Mouse (Mus musculus) heart, embryonic 13.5 days (tissue): ENCODE measurements at regions not wholly inside any gene's neighbourhood (a gene's known extent, or its start where the extent isn't known, plus 50 kb on each side); places are given as distances from the start of the nearest gene placed in this dataset.

Source experiments
- ATAC-seq: fragments of 200-750 bp; cut with Nextera tagmentation; 2 replicates; pipeline ENCODE4 v1.8.0; 2017; ENCODE audit warnings: moderate TSS enrichment; ENCODE audit not compliant: insufficient number of reproducible peaks, low FRiP score, low TSS enrichment; ENCODE audit errors: extremely low read depth
- H3K27ac ChIP-seq: fragments of 300-500 bp; sonication (generic); replicated peaks from 2 replicates; pipeline ENCODE4 v1.5.1; 2015; ENCODE audit warnings: moderate library complexity, mild to moderate bottlenecking, inconsistent platforms
- H3K27me3 ChIP-seq: fragments of 300-500 bp; sonication (generic); replicated peaks from 2 replicates; pipeline ENCODE4 v1.6.1; 2015; ENCODE audit warnings: mild to moderate bottlenecking, inconsistent platforms
- H3K36me3 ChIP-seq: fragments of 300-500 bp; sonication (generic); 2 replicates; pipeline ENCODE4 v1.6.1; 2015; ENCODE audit warnings: mild to moderate bottlenecking, inconsistent platforms
- H3K4me1 ChIP-seq: fragments of 300-500 bp; sonication (generic); 2 replicates; pipeline ENCODE4 v1.6.1; 2015; ENCODE audit warnings: inconsistent platforms
- H3K4me2 ChIP-seq: fragments of 300-500 bp; sonication (generic); 2 replicates; pipeline ENCODE4 v1.6.1; 2015; ENCODE audit warnings: inconsistent platforms, mild to moderate bottlenecking, moderate library complexity
- H3K4me3 ChIP-seq: fragments of 300-500 bp; sonication (generic); 2 replicates; pipeline ENCODE4 v1.5.1; 2015; ENCODE audit warnings: moderate library complexity, mild to moderate bottlenecking, inconsistent platforms
- H3K9ac ChIP-seq: fragments of 300-500 bp; sonication (generic); 2 replicates; pipeline ENCODE4 v1.6.1; 2015; ENCODE audit warnings: inconsistent platforms, mild to moderate bottlenecking, moderate library complexity
- H3K9me3 ChIP-seq: fragments of 300-500 bp; sonication (generic); 2 replicates; pipeline ENCODE4 v1.6.1; 2016; ENCODE audit warnings: inconsistent platforms
- WGBS: fragments of 180-500 bp; shearing (Covaris S2); methylation state at CpG from one replicate; pipeline ENCODE4 v1.1.7; 2015; ENCODE audit warnings: mixed read lengths; 5-methylcytosine and 5-hydroxymethylcytosine counted together

DNA sequence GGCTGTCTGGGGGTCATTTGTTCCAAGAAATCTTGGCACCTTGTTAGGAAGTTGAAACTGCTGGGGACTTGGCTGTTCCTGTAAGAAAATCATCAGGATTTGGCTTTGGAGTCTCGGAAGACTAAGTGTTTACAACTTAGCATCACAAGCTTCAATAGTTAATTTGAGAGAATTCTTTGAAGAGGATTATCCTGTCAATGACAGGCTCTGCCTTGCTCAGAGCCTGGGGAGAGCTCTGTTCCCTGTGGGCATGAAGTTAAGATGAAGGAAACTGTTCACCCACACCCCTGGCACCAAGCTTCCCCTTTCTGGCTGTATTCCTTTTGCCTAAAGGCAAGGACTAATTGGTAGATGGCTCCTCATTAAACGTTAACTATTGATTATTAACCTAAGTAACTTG is 215.5 kb upstream of the Daam1 start:
- Histone ChIP-seq H3K9ac (no peak overlapping the region), H3K4me1 (peaks cover 7% of the 10 kb centered on the region; the same call in 1 of the 2 replicates), H3K9me3 (no peaks in the 10 kb centered on the region), H3K27ac (no peak overlapping the region), H3K4me3 (no peak overlapping the region), H3K36me3 (no peaks in the 10 kb centered on the region), H3K27me3 (no peaks in the 10 kb centered on the region), H3K4me2 (no peak overlapping the region)
- no peak for ATAC-seq
- WGBS: 72% methylated on average over 2 of the region's 2 CpGs

DNA sequence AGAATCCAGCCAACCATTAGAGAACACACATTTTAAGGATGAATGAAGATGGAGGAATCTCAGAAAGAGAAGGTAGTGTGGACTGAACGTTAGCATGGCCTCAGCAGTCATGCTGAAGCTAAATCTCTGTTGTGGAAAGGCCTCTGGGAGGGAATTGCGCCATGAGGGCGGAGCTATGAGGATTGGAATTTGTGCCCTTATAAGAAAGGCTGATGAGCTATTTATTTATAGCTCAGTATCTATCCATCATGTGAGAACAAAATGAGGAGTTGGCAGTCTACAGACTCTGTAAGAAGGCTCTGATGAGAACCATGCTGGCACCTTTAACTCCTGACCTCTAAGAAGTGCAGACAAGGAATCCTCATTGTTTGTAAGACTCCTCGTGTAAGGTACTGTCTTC is 214.8 kb upstream of the Daam1 start:
- WGBS: 52% methylated on average over 4 of the region's 4 CpGs
- Histone ChIP-seq H3K4me3 (no peak overlapping the region), H3K9me3 (no peaks in the 10 kb centered on the region), H3K4me2 (no peak overlapping the region), H3K4me1 (peaks cover 7% of the 10 kb centered on the region; the same call in 1 of the 2 replicates), H3K27me3 (no peaks in the 10 kb centered on the region), H3K9ac (no peak overlapping the region), H3K36me3 (no peaks in the 10 kb centered on the region), H3K27ac (peak overlapping the region; percentile 28; the same call in 1 of the 2 replicates)
- peak; percentile 25; the same call in 1 of the 2 replicates for ATAC-seq

DNA sequence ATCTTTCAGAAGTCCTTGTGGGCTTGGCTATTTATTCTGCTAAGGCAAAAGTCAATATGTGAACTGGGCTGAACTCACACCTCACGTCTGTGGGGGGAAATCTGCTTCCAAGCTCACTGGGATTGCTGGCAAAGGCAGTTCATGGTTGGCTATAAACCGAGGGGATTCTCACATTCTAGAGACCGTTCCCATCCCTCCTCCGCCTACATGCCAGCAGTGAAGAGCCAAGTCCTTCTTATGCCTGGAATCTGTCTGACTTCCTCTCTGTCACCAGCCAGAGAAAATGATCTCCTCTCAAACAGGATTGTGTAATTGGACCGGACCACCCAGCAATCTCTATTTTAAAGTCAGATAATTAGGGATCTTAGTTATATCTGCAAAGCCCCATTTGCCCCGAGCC is 212.4 kb upstream of the Daam1 start:
- H3K27me3 ChIP-seq: no peaks in the 10 kb centered on the region
- peaks cover 9% of the 10 kb centered on the region for H3K4me1 ChIP-seq
- no peaks in the 10 kb centered on the region for H3K36me3 ChIP-seq
- H3K9ac ChIP-seq: no peak overlapping the region
- no peaks in the 10 kb centered on the region for H3K9me3 ChIP-seq
- no peak overlapping the region for H3K4me2 ChIP-seq
- no peak for ATAC-seq
- WGBS: 57% methylated on average over 6 of the region's 6 CpGs
- H3K27ac ChIP-seq: no peak overlapping the region
- no peak overlapping the region for H3K4me3 ChIP-seq

GRCm38 (mm10) chr12:71618956-71619355 is 211.9 kb upstream of the Daam1 start:
- no peak for ATAC-seq
- H3K27me3 ChIP-seq: no peaks in the 10 kb centered on the region
- no peaks in the 10 kb centered on the region for H3K36me3 ChIP-seq
- no peak overlapping the region for H3K27ac ChIP-seq
- no peak overlapping the region for H3K4me2 ChIP-seq
- H3K9me3 ChIP-seq: no peaks in the 10 kb centered on the region
- no peak overlapping the region for H3K4me3 ChIP-seq
- WGBS: 73% methylated on average over 8 of the region's 8 CpGs
- peaks cover 14% of the 10 kb centered on the region for H3K4me1 ChIP-seq
- H3K9ac ChIP-seq: no peak overlapping the region

GRCm38 (mm10) chr12:71619561-71619960 is 211.3 kb upstream of the Daam1 start:
- no peak overlapping the region for H3K4me3 ChIP-seq
- no peak overlapping the region for H3K9ac ChIP-seq
- H3K4me1 ChIP-seq: peaks cover 20% of the 10 kb centered on the region
- 52% methylated on average over 4 of the region's 4 CpGs for WGBS
- no peaks in the 10 kb centered on the region for H3K9me3 ChIP-seq
- no peaks in the 10 kb centered on the region for H3K27me3 ChIP-seq
- no peak overlapping the region for H3K4me2 ChIP-seq
- no peaks in the 10 kb centered on the region for H3K36me3 ChIP-seq
- ATAC-seq: no peak
- H3K27ac ChIP-seq: no peak overlapping the region

- 61% methylated on average over 4 of the region's 4 CpGs for WGBS
- no peak overlapping the region for H3K9ac ChIP-seq
Measured at GRCm38 (mm10) chr12:71621542-71621941, 209.3 kb upstream of the Daam1 start.

DNA sequence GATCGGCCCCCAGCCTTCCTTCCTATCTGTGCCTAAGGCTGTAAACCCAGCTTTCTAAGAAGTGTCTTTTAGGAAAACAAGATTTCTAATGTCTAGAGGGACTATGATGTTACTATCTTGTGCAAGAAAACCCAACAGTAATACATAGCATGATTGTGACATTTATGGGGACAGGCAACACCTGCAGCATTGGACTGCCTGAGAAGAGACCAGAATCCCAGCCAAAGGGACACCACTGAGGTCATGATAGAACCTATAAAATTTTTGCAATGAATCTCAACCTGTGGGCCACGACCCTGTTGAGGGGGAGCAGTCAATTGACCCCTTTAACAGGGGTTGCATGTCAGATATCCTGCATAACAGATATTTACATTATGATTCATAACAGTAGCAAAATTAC is 208.1 kb upstream of the Daam1 start:
- Histone ChIP-seq H3K4me1 (peaks cover 42% of the 10 kb centered on the region), H3K9ac (no peak overlapping the region), H3K9me3 (no peaks in the 10 kb centered on the region), H3K27ac (no peak overlapping the region), H3K4me2 (no peak overlapping the region), H3K27me3 (no peaks in the 10 kb centered on the region), H3K4me3 (no peak overlapping the region), H3K36me3 (no peaks in the 10 kb centered on the region)
- ATAC-seq: no peak
- WGBS: 82% methylated on average over 2 of the region's 2 CpGs

More at GRCm38 (mm10) chr12:71621542-71621941, 209.3 kb upstream of the Daam1 start:
- no peak overlapping the region for H3K4me3 ChIP-seq
- H3K27me3 ChIP-seq: no peaks in the 10 kb centered on the region
- no peak overlapping the region for H3K4me2 ChIP-seq
- no peak overlapping the region for H3K27ac ChIP-seq
- peaks cover 30% of the 10 kb centered on the region for H3K4me1 ChIP-seq
- H3K9me3 ChIP-seq: no peaks in the 10 kb centered on the region
- ATAC-seq: no peak
- no peaks in the 10 kb centered on the region for H3K36me3 ChIP-seq

GRCm38 (mm10) chr12:71623271-71623670 is 207.6 kb upstream of the Daam1 start:
- Histone ChIP-seq H3K4me2 (no peak overlapping the region), H3K4me1 (peaks cover 45% of the 10 kb centered on the region), H3K27ac (no peak overlapping the region), H3K27me3 (no peaks in the 10 kb centered on the region), H3K9ac (no peak overlapping the region), H3K36me3 (no peaks in the 10 kb centered on the region), H3K4me3 (no peak overlapping the region), H3K9me3 (no peaks in the 10 kb centered on the region)
- 86% methylated on average over 5 of the region's 5 CpGs for WGBS
- no peak for ATAC-seq

DNA sequence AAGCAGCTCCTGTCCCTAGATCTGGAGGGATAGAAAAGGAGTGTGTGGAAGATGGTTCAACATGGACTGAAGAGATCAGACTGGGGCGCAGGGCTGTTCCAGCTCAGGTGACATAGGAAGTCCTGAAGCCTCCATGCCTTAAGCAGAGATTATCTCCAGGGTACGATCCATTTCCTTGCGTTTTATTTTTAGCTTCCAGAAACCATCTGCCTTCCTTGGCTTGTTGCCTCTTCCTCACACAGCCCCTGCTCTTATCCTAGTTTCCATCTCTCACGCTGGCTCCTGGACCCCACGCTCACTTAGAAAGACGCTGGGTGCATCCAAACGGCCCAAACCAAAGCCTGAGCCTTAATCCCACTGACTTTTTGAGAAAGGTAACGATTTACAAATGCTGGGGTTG is 206.8 kb upstream of the Daam1 start:
- H3K9ac ChIP-seq: no peak overlapping the region
- no peak overlapping the region for H3K4me3 ChIP-seq
- ATAC-seq: no peak
- H3K27ac ChIP-seq: no peak overlapping the region
- peaks cover 45% of the 10 kb centered on the region for H3K4me1 ChIP-seq
- H3K27me3 ChIP-seq: no peaks in the 10 kb centered on the region
- no peaks in the 10 kb centered on the region for H3K36me3 ChIP-seq
- no peaks in the 10 kb centered on the region for H3K9me3 ChIP-seq
- WGBS: 43% methylated on average over 8 of the region's 8 CpGs
- H3K4me2 ChIP-seq: no peak overlapping the region

- H3K27ac ChIP-seq: no peak overlapping the region
- WGBS: 37% methylated on average over 6 of the region's 6 CpGs
- peaks cover 45% of the 10 kb centered on the region for H3K4me1 ChIP-seq
- no peak overlapping the region for H3K4me2 ChIP-seq
- H3K9ac ChIP-seq: no peak overlapping the region
- no peaks in the 10 kb centered on the region for H3K36me3 ChIP-seq
- H3K4me3 ChIP-seq: no peak overlapping the region
- H3K27me3 ChIP-seq: no peaks in the 10 kb centered on the region
- no peaks in the 10 kb centered on the region for H3K9me3 ChIP-seq
- no peak for ATAC-seq
Measured at GRCm38 (mm10) chr12:71624676-71625075, 206.2 kb upstream of the Daam1 start.

- no peak overlapping the region for H3K27ac ChIP-seq
- 46% methylated on average over 4 of the region's 4 CpGs for WGBS
- ATAC-seq: no peak
Measured at GRCm38 (mm10) chr12:71625115-71625514, 205.8 kb upstream of the Daam1 start.

GRCm38 (mm10) chr12:71626801-71627200 is 204.1 kb upstream of the Daam1 start:
- Histone ChIP-seq H3K4me3 (no peak overlapping the region), H3K9me3 (no peaks in the 10 kb centered on the region), H3K4me2 (no peak overlapping the region), H3K9ac (no peak overlapping the region), H3K27me3 (no peaks in the 10 kb centered on the region), H3K36me3 (no peaks in the 10 kb centered on the region), H3K4me1 (peaks cover 54% of the 10 kb centered on the region), H3K27ac (peak overlapping the region; percentile 63)
- ATAC-seq: peak; percentile 61; the same call in 1 of the 2 replicates
- WGBS: 42% methylated on average over 4 of the region's 4 CpGs

More at GRCm38 (mm10) chr12:71625115-71625514, 205.8 kb upstream of the Daam1 start:
- Histone ChIP-seq H3K36me3 (no peaks in the 10 kb centered on the region), H3K4me2 (no peak overlapping the region), H3K27me3 (no peaks in the 10 kb centered on the region), H3K9ac (no peak overlapping the region), H3K9me3 (no peaks in the 10 kb centered on the region), H3K4me1 (peaks cover 45% of the 10 kb centered on the region), H3K4me3 (no peak overlapping the region)
